Mouse (Mus musculus): ENCODE data around the gene Wap. TPM values are rescaled to one million over a fixed set of nuclear protein-coding genes. Genes with fewer than 3 reads are reported as not detected.

Wap gene
- total and polyA plus RNA-seq, 3 experiments, result not detected

DNA sequence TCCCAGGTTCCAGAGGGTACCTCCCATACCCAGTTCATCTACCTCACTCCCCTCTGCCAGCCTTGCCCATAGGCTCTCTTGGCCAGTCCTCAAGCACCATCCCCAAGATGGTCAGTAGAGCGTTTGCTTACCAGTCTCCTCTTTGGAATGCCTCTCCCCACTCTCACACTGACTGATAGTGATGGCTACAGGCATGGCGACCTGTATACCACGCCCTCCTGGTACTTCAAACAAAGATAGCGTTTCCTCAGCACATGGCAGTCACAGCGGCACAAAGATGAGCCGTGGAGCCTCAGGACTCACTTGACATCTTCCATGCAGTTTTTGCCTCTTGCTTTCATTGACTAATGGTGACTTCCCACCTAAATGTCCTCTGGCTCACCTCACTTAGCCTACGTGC is 48.6 kb downstream of the Wap start:
- H3K9ac ChIP-seq (ENCODE audit: insufficient read depth, low read depth), result no peak overlapping the region
- no peak for DNase-seq (ENCODE audit: extremely low read depth)
- H3K36me3 ChIP-seq (replicated peaks in 1 of 2; ENCODE audit: control insufficient read depth in 1 of 2, insufficient read depth in 1 of 2, low read length in 1 of 2), result peaks cover 67 to 84% of the 10 kb centered on the region in 2 experiments
- H3K27ac ChIP-seq (ENCODE audit: insufficient read depth, low read depth), result no peak overlapping the region
- H3K9me3 ChIP-seq (replicated peaks; ENCODE audit: low read length), result no peaks in the 10 kb centered on the region
- no peaks in the 10 kb centered on the region for H3K79me2 ChIP-seq (replicated peaks; ENCODE audit: control insufficient read depth, extremely low read depth, insufficient read depth, poor library complexity, severe bottlenecking)
- dilution Hi-C loops (cut with MboI; ENCODE audit: extremely low pct_ligation_motif_present, extremely low pct_unique_long_range_greater_than_20kb, low sequenced_read_pairs) (no loop called here), in situ Hi-C loops (cut with MboI; ENCODE audit: low pct_ligation_motif_present, low pct_unique_long_range_greater_than_20kb, low sequenced_read_pairs) (no loop called here)
- TF ChIP-seq RCOR1 (conservative IDR thresholded peaks at IDR 0.05; ENCODE audit: low read depth, low read length) (no peak), HCFC1 (IDR thresholded peaks at IDR 0.05; ENCODE audit: low read depth, low read length) (no peak), MYC (IDR thresholded peaks at IDR 0.05; ENCODE audit: low read depth, low read length) (no peak), ZMIZ1 (IDR thresholded peaks at IDR 0.05; ENCODE audit: low read depth, low read length) (no peak), NELFE (IDR thresholded peaks at IDR 0.05; ENCODE audit: low read depth, low read length) (no peak), UBTF (IDR thresholded peaks at IDR 0.05; ENCODE audit: low read depth, low read length) (no peak), POLR2A (IDR thresholded peaks at IDR 0.05; ENCODE audit: low read depth, low read length) (no peak), TCF12 (IDR thresholded peaks at IDR 0.05; ENCODE audit: low read depth, low read length) (no peak), PAX5 (IDR thresholded peaks at IDR 0.05; ENCODE audit: low read length) (no peak), USF2 (conservative IDR thresholded peaks at IDR 0.05; ENCODE audit: low read depth, low read length) (no peak), TBP (conservative IDR thresholded peaks at IDR 0.05; ENCODE audit: low read depth, low read length) (no peak), POLR2AphosphoS2 (IDR thresholded peaks at IDR 0.05; ENCODE audit: low read depth, low read length) (no peak), ZKSCAN1 (IDR thresholded peaks at IDR 0.05; ENCODE audit: borderline replicate concordance, low read depth, low read length) (no peak), JUN (IDR thresholded peaks at IDR 0.05; ENCODE audit: insufficient read depth, low read depth, low read length) (no peak)
- peaks cover 20 to 67% of the 10 kb centered on the region in 2 experiments for H3K4me1 ChIP-seq (ENCODE audit: control insufficient read depth in 1 of 2, insufficient read depth in 2 of 2)
- no peak overlapping the region for H3K4me3 ChIP-seq (replicated peaks in 1 of 3; ENCODE audit: low read depth in 2 of 3, low read length in 2 of 3, poor library complexity in 1 of 3)
- H3K27me3 ChIP-seq (replicated peaks), result no peaks in the 10 kb centered on the region
- H3K4me2 ChIP-seq (ENCODE audit: insufficient read depth, low read depth, poor library complexity, severe bottlenecking), result no peak overlapping the region

DNA sequence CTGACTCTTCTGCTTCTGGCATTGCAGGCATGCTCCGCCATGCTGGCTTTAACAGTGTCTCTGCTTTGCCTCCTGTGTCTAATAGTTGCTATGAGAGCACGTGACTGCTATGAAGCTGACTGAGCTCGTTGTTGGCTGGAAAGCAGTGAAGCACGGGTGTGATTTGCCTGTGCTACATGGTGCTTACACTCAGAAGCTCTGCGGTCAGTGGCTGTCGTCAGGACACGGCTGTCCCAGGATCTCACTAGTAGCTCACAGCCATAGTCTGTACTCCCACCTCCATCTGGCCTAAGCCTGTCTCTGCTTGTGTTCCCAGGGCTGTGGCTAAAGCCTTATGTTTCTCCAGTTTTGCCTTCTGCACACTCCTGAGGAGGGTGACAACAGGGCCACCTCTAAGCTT is 50.1 kb downstream of the Wap start:
- in situ Hi-C loops (cut with MboI; ENCODE audit: low pct_ligation_motif_present, low pct_unique_long_range_greater_than_20kb, low sequenced_read_pairs), result no loop called here
- Histone ChIP-seq H3K79me2 (replicated peaks; ENCODE audit: control insufficient read depth, extremely low read depth, insufficient read depth, poor library complexity, severe bottlenecking) (no peaks in the 10 kb centered on the region), H3K36me3 (replicated peaks in 1 of 2; ENCODE audit: control insufficient read depth in 1 of 2, insufficient read depth in 1 of 2, low read length in 1 of 2) (peaks cover 56 to 83% of the 10 kb centered on the region in 2 experiments), H3K27ac (ENCODE audit: insufficient read depth, low read depth) (no peak overlapping the region), H3K4me3 (replicated peaks in 1 of 3; ENCODE audit: low read depth in 2 of 3, low read length in 2 of 3, poor library complexity in 1 of 3) (no peak overlapping the region), H3K9ac (ENCODE audit: insufficient read depth, low read depth) (no peak overlapping the region), H3K4me2 (ENCODE audit: insufficient read depth, low read depth, poor library complexity, severe bottlenecking) (no peak overlapping the region), H3K4me1 (ENCODE audit: control insufficient read depth in 1 of 2, insufficient read depth in 2 of 2) (peaks cover 20 to 74% of the 10 kb centered on the region in 2 experiments), H3K27me3 (replicated peaks) (no peaks in the 10 kb centered on the region), H3K9me3 (replicated peaks; ENCODE audit: low read length) (no peaks in the 10 kb centered on the region)
- dilution Hi-C loops (cut with MboI; ENCODE audit: extremely low pct_ligation_motif_present, extremely low pct_unique_long_range_greater_than_20kb, low sequenced_read_pairs), result no loop called here
- TF ChIP-seq MXI1 (IDR thresholded peaks at IDR 0.05; ENCODE audit: low read depth, low read length), result no peak
- TF ChIP-seq MAZ (IDR thresholded peaks at IDR 0.05; ENCODE audit: low read depth, low read length), result no peak
- no peak for TF ChIP-seq NRF1 (IDR thresholded peaks at IDR 0.05; ENCODE audit: low read depth, low read length)
- TF ChIP-seq POLR2A (IDR thresholded peaks at IDR 0.05; ENCODE audit: low read depth, low read length), result no peak
- TF ChIP-seq ZMIZ1 (IDR thresholded peaks at IDR 0.05; ENCODE audit: low read depth, low read length), result no peak
- TF ChIP-seq UBTF (IDR thresholded peaks at IDR 0.05; ENCODE audit: low read depth, low read length), result no peak
- no peak for TF ChIP-seq ETS1 (conservative IDR thresholded peaks at IDR 0.05; ENCODE audit: low read depth, low read length)
- TF ChIP-seq ELF1 (IDR thresholded peaks at IDR 0.05; ENCODE audit: low read depth, low read length), result no peak
- DNase-seq (ENCODE audit: extremely low read depth), result peak; percentile 39

Measured in CH12.LX (cell line).